Mouse (Mus musculus) bone marrow, adult 2 months (tissue): ENCODE measurements around the gene Mrrf.

Experiments used
- CTCF ChIP-seq: fragments of 200-500 bp; IDR thresholded peaks from 2 replicates; pipeline ENCODE4 v1.5.1; 2011; ENCODE audit warnings: low read length, control low read depth; ENCODE audit not compliant: control insufficient read depth, insufficient read depth
- POLR2A ChIP-seq: fragments of 200-500 bp; IDR thresholded peaks from 2 replicates; pipeline ENCODE4 v1.6.1; 2011; ENCODE audit warnings: low read depth, mild to moderate bottlenecking, control low read depth, low read length, borderline replicate concordance; ENCODE audit not compliant: control insufficient read depth

DNA sequence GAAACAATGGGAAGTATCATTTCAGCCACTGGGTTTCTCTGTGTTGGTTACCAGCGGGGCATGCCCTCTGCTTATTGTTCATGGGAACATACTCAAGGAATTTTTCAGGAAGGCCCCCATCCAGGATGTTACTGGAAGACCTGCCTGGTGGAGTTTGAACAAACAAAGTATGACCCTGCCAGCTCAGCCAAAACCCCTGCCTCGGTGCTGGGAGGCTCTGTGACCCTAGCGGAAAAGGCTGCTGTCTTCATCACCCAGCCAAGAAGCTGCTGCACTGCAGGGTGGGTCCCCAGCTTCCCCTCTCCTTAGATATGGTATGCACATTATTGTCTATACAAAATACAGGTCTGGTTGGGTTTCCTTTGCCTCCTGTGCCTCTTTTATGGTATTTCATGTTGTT lies 36.4 kb downstream of the Mrrf start:
- no peak for TF ChIP-seq CTCF
- TF ChIP-seq POLR2A, result no peak
